16 mouse cellular contexts compared by ENCODE assay signal in genomic region chr2:118539040-118539439, GRCm38 (mm10). TPM values are rescaled to one million over a fixed set of nuclear protein-coding genes. Genes with fewer than 3 reads are reported as not detected.
DNase-seq lines count a peak whose midpoint lies in the region; ATAC-seq and TF ChIP-seq lines count a peak whose summit lies in the region.
"Had no signal": no experiment of that assay in that cellular context is flagged by ENCODE, and none has a peak within 500 bp of the region (broad histone marks: within the 10 kb centered on the region; RNA-seq: fewer than 3 reads in every experiment).

No protein-coding gene starts in this region.

- 88% methylated on average over 8 of the region's 8 CpGs for WGBS in forebrain, embryonic 10.5 days
- WGBS in forebrain, embryonic 14.5 days, result 67% methylated on average over 8 of the region's 8 CpGs
- WGBS in hindbrain, embryonic 10.5 days, result 87% methylated on average over 8 of the region's 8 CpGs
- WGBS in hindbrain, embryonic 16.5 days, result 85% methylated on average over 8 of the region's 8 CpGs
- 52% methylated on average over 8 of the region's 8 CpGs for WGBS in heart, postnatal 0 days
- WGBS in kidney, embryonic 14.5 days, result 77% methylated on average over 8 of the region's 8 CpGs

- H3K9ac ChIP-seq in forebrain, embryonic 14.5 days (ENCODE audit: low read length), result no peak overlapping the region
- no peak overlapping the region for H3K9ac ChIP-seq in hindbrain, embryonic 16.5 days (ENCODE audit: low read depth, low read length)
- H3K9ac ChIP-seq in heart, postnatal 0 days (replicated peaks; ENCODE audit: low read depth, low read length), result no peak overlapping the region
- no peak overlapping the region for H3K9ac ChIP-seq in kidney, embryonic 14.5 days (ENCODE audit: low read depth, low read length)

- peaks cover 37% of the 10 kb centered on the region for H3K36me3 ChIP-seq in forebrain, embryonic 10.5 days (replicated peaks)
- no peaks in the 10 kb centered on the region for H3K36me3 ChIP-seq in forebrain, embryonic 14.5 days (ENCODE audit: control insufficient read depth, insufficient read depth, low read length)
- H3K36me3 ChIP-seq in hindbrain, embryonic 10.5 days, result peaks cover 47% of the 10 kb centered on the region
- H3K36me3 ChIP-seq in hindbrain, embryonic 16.5 days (ENCODE audit: control insufficient read depth, insufficient read depth, low read length), result no peaks in the 10 kb centered on the region
- peaks cover 3% of the 10 kb centered on the region; the same call in 1 of the 2 replicates for H3K36me3 ChIP-seq in heart, postnatal 0 days (replicated peaks; ENCODE audit: control insufficient read depth, insufficient read depth, low read length)
- peaks cover 12% of the 10 kb centered on the region; the same call in 1 of the 2 replicates for H3K36me3 ChIP-seq in kidney, embryonic 14.5 days (ENCODE audit: control insufficient read depth, insufficient read depth, low read length)
- H3K36me3 ChIP-seq: G1E had no signal

- no peak for TF ChIP-seq CTCF in heart, postnatal 0 days (IDR thresholded peaks at IDR 0.05; ENCODE audit: low read depth)

- no peak overlapping the region for H3K4me2 ChIP-seq in forebrain, embryonic 14.5 days (ENCODE audit: low read length)
- no peak overlapping the region for H3K4me2 ChIP-seq in hindbrain, embryonic 16.5 days (ENCODE audit: low read length)
- no peak overlapping the region for H3K4me2 ChIP-seq in heart, postnatal 0 days (ENCODE audit: low read depth, low read length)
- no peak overlapping the region for H3K4me2 ChIP-seq in kidney, embryonic 14.5 days (replicated peaks; ENCODE audit: low read depth, low read length)

- TF ChIP-seq EP300 in heart, postnatal 0 days (IDR thresholded peaks at IDR 0.05; ENCODE audit: low read depth), result no peak

- peak overlapping the region; percentile 75; the same call in 1 of the 2 replicates for H3K27ac ChIP-seq in forebrain, embryonic 10.5 days
- H3K27ac ChIP-seq in forebrain, embryonic 14.5 days (ENCODE audit: low read depth, low read length), result no peak overlapping the region
- peak overlapping the region; percentile 45; the same call in 1 of the 2 replicates for H3K27ac ChIP-seq in hindbrain, embryonic 10.5 days
- no peak overlapping the region for H3K27ac ChIP-seq in hindbrain, embryonic 16.5 days (ENCODE audit: low read depth, low read length)
- H3K27ac ChIP-seq in heart, postnatal 0 days (ENCODE audit: low read depth), result peak overlapping the region; percentile 99
- H3K27ac ChIP-seq in kidney, embryonic 14.5 days (ENCODE audit: low read depth, low read length), result no peak overlapping the region
- H3K27ac ChIP-seq: left cerebral cortex, adult 2 months had no signal

- H3K9me3 ChIP-seq in forebrain, embryonic 10.5 days, result no peaks in the 10 kb centered on the region
- H3K9me3 ChIP-seq in forebrain, embryonic 14.5 days (replicated peaks; ENCODE audit: control insufficient read depth, low read length), result no peaks in the 10 kb centered on the region
- no peaks in the 10 kb centered on the region for H3K9me3 ChIP-seq in hindbrain, embryonic 10.5 days
- no peaks in the 10 kb centered on the region for H3K9me3 ChIP-seq in hindbrain, embryonic 16.5 days (ENCODE audit: control insufficient read depth, low read length)
- H3K9me3 ChIP-seq in heart, postnatal 0 days (replicated peaks; ENCODE audit: control insufficient read depth, low read length), result no peaks in the 10 kb centered on the region
- no peaks in the 10 kb centered on the region for H3K9me3 ChIP-seq in kidney, embryonic 14.5 days (ENCODE audit: control insufficient read depth, low read length)
- H3K9me3 ChIP-seq: G1E; midbrain, embryonic 10.5 days had no signal

- no peak for ATAC-seq in forebrain, embryonic 14.5 days
- no peak for ATAC-seq in hindbrain, embryonic 16.5 days
- no peak for ATAC-seq in heart, postnatal 0 days (ENCODE audit: insufficient read depth, low read depth)
- no peak for ATAC-seq in kidney, embryonic 14.5 days (ENCODE audit: low FRiP score, low TSS enrichment)

- no peaks in the 10 kb centered on the region for H3K27me3 ChIP-seq in forebrain, embryonic 10.5 days (ENCODE audit: poor library complexity, severe bottlenecking)
- no peaks in the 10 kb centered on the region for H3K27me3 ChIP-seq in forebrain, embryonic 14.5 days (replicated peaks; ENCODE audit: control insufficient read depth, insufficient read depth, low read length)
- no peaks in the 10 kb centered on the region for H3K27me3 ChIP-seq in hindbrain, embryonic 10.5 days (ENCODE audit: insufficient read depth, poor library complexity, severe bottlenecking)
- no peaks in the 10 kb centered on the region for H3K27me3 ChIP-seq in hindbrain, embryonic 16.5 days (replicated peaks; ENCODE audit: control insufficient read depth, insufficient read depth, low read length)
- no peaks in the 10 kb centered on the region for H3K27me3 ChIP-seq in heart, postnatal 0 days (ENCODE audit: control insufficient read depth, insufficient read depth, low read length)
- H3K27me3 ChIP-seq in kidney, embryonic 14.5 days (ENCODE audit: control insufficient read depth, insufficient read depth, low read length), result no peaks in the 10 kb centered on the region

- H3K4me1 ChIP-seq in forebrain, embryonic 10.5 days, result peaks cover 62% of the 10 kb centered on the region
- H3K4me1 ChIP-seq in forebrain, embryonic 14.5 days (ENCODE audit: control insufficient read depth, insufficient read depth, low read length), result peaks cover 9% of the 10 kb centered on the region
- peaks cover 59% of the 10 kb centered on the region for H3K4me1 ChIP-seq in hindbrain, embryonic 10.5 days (replicated peaks)
- peaks cover 12% of the 10 kb centered on the region for H3K4me1 ChIP-seq in hindbrain, embryonic 16.5 days (ENCODE audit: control insufficient read depth, insufficient read depth, low read depth, low read length)
- peaks cover 65% of the 10 kb centered on the region for H3K4me1 ChIP-seq in heart, postnatal 0 days (ENCODE audit: control insufficient read depth, insufficient read depth)
- H3K4me1 ChIP-seq in kidney, embryonic 14.5 days (ENCODE audit: control insufficient read depth, insufficient read depth, low read length), result peaks cover 45% of the 10 kb centered on the region

- no peak for DNase-seq in forebrain, embryonic 10.5 days (ENCODE audit: extremely low spot score, low spot score)
- no peak for DNase-seq in forebrain, embryonic 14.5 days (ENCODE audit: low spot score)
- DNase-seq in hindbrain, embryonic 10.5 days (ENCODE audit: low spot score), result no peak
- DNase-seq in MN1 (ENCODE audit: low spot score), result peak; percentile 34
- no peak for DNase-seq in heart, postnatal 0 days (ENCODE audit: low spot score)
- no peak for DNase-seq in left cerebral cortex, adult 11 months (ENCODE audit: low spot score)
- DNase-seq: cerebellum, adult 8-10 months; gastrocnemius, postnatal 25 days; right cerebral cortex, adult 18-20 months; spleen, adult 18-20 months had no signal

- H3K4me3 ChIP-seq in forebrain, embryonic 10.5 days, result no peak overlapping the region
- H3K4me3 ChIP-seq in forebrain, embryonic 14.5 days (ENCODE audit: low read depth, low read length), result no peak overlapping the region
- no peak overlapping the region for H3K4me3 ChIP-seq in hindbrain, embryonic 10.5 days
- no peak overlapping the region for H3K4me3 ChIP-seq in hindbrain, embryonic 16.5 days (ENCODE audit: low read length)
- no peak overlapping the region for H3K4me3 ChIP-seq in heart, postnatal 0 days (ENCODE audit: low read depth, low read length)
- H3K4me3 ChIP-seq in kidney, embryonic 14.5 days (ENCODE audit: low read length), result no peak overlapping the region
- H3K4me3 ChIP-seq: erythroblast, embryonic 14.5 days; left cerebral cortex, adult 2 months; midbrain, embryonic 10.5 days had no signal

RNA-seq across cellular contexts. Expression of gene Bmf, which starts 10.4 kb away (rescaled TPM):
- polyA plus RNA-seq in forebrain, embryonic 10.5 days (2016; fragmentation: Nextera tagmentation; extraction: Ambion mirVana), result 3.8 and 4.5 TPM in 2 replicates
- polyA plus RNA-seq in forebrain, embryonic 14.5 days (2014; fragmentation: Nextera tagmentation; extraction: Ambion mirVana), result 2.8 and 3.0 TPM in 2 replicates
- polyA plus RNA-seq in hindbrain, embryonic 10.5 days (2016; fragmentation: Nextera tagmentation; extraction: Ambion mirVana), result 4.8 and 4.9 TPM in 2 replicates
- polyA plus RNA-seq in hindbrain, embryonic 16.5 days (2015; fragmentation: Nextera tagmentation; extraction: Ambion mirVana), result 1.6 and 1.9 TPM in 2 replicates
- total RNA-seq in heart, postnatal 0 days (2014; rRNA removed; ENCODE audit: low replicate concordance), result 12.7 and 14.5 TPM in 2 replicates
- 1.5 and 1.6 TPM in 2 replicates for polyA plus RNA-seq in heart, postnatal 0 days (2015; fragmentation: Nextera tagmentation; extraction: Ambion mirVana)
- 6.0 and 9.6 TPM in 2 replicates for polyA plus RNA-seq in kidney, embryonic 14.5 days (2014; fragmentation: Nextera tagmentation; extraction: Ambion mirVana)
- polyA plus RNA-seq: G1E had no signal

RNA-seq across cellular contexts. Expression of gene Bub1b, which starts 59.0 kb away (rescaled TPM):
- 168 and 179 TPM in 2 replicates for polyA plus RNA-seq in forebrain, embryonic 10.5 days (2016; fragmentation: Nextera tagmentation; extraction: Ambion mirVana)
- polyA plus RNA-seq in forebrain, embryonic 14.5 days (2014; fragmentation: Nextera tagmentation; extraction: Ambion mirVana), result 40.9 and 47.5 TPM in 2 replicates
- 98.9 and 137 TPM in 2 replicates for polyA plus RNA-seq in hindbrain, embryonic 10.5 days (2016; fragmentation: Nextera tagmentation; extraction: Ambion mirVana)
- polyA plus RNA-seq in hindbrain, embryonic 16.5 days (2015; fragmentation: Nextera tagmentation; extraction: Ambion mirVana), result 13.8 and 16.9 TPM in 2 replicates
- 37.7 and 46.9 TPM in 2 replicates for total RNA-seq in heart, postnatal 0 days (2014; rRNA removed; ENCODE audit: low replicate concordance)
- 14.8 and 16.2 TPM in 2 replicates for polyA plus RNA-seq in heart, postnatal 0 days (2015; fragmentation: Nextera tagmentation; extraction: Ambion mirVana)
- 63.7 and 107 TPM in 2 replicates for polyA plus RNA-seq in kidney, embryonic 14.5 days (2014; fragmentation: Nextera tagmentation; extraction: Ambion mirVana)

RNA-seq across cellular contexts. Expression of gene Srp14, which starts 59.5 kb away (rescaled TPM):
- polyA plus RNA-seq in forebrain, embryonic 10.5 days (2016; fragmentation: Nextera tagmentation; extraction: Ambion mirVana), result 238 and 240 TPM in 2 replicates
- 341 and 381 TPM in 2 replicates for polyA plus RNA-seq in forebrain, embryonic 14.5 days (2014; fragmentation: Nextera tagmentation; extraction: Ambion mirVana)
- 281 and 316 TPM in 2 replicates for polyA plus RNA-seq in hindbrain, embryonic 10.5 days (2016; fragmentation: Nextera tagmentation; extraction: Ambion mirVana)
- 315 and 340 TPM in 2 replicates for polyA plus RNA-seq in hindbrain, embryonic 16.5 days (2015; fragmentation: Nextera tagmentation; extraction: Ambion mirVana)
- 123 and 141 TPM in 2 replicates for total RNA-seq in heart, postnatal 0 days (2014; rRNA removed; ENCODE audit: low replicate concordance)
- polyA plus RNA-seq in heart, postnatal 0 days (2015; fragmentation: Nextera tagmentation; extraction: Ambion mirVana), result 210 and 219 TPM in 2 replicates
- 234 and 300 TPM in 2 replicates for polyA plus RNA-seq in kidney, embryonic 14.5 days (2014; fragmentation: Nextera tagmentation; extraction: Ambion mirVana)

Comparison
In these comparisons a context has a peak if more than half of its experiments do, and no peak if none do; other contexts are left out.
1. H3K27ac ChIP-seq: peak in forebrain, embryonic 10.5 days (single experiment), hindbrain, embryonic 10.5 days (single experiment) and heart, postnatal 0 days (single experiment); none in forebrain, embryonic 14.5 days (single experiment), hindbrain, embryonic 16.5 days (single experiment) and kidney, embryonic 14.5 days (single experiment).